Comparison of ENCODE assay signal across 25 mouse cellular contexts in genomic region chr3:123152911-123153310, GRCm38 (mm10).
"Had no signal": no experiment of that assay in that cellular context is flagged by ENCODE, and none has a peak within 500 bp of the region (broad histone marks: within the 10 kb centered on the region; RNA-seq: fewer than 3 reads in every experiment).

No protein-coding gene starts in this region.

- H3K27me3 ChIP-seq: heart, embryonic 13.5 days; heart, embryonic 15.5 days; hindbrain, embryonic 12.5 days; intestine, embryonic 15.5 days; limb, embryonic 13.5 days; limb, embryonic 15.5 days; liver, embryonic 12.5 days had no signal

- ATAC-seq: forebrain, embryonic 16.5 days; hindbrain, embryonic 16.5 days; inflammation-experienced regulatory T-cells, adult 6 months; intestine, embryonic 15.5 days; intestine, postnatal 0 days; liver, embryonic 12.5 days had no signal

- H3K27ac ChIP-seq: heart, embryonic 13.5 days; heart, embryonic 15.5 days; hindbrain, embryonic 10.5 days; hindbrain, embryonic 12.5 days; hindbrain, embryonic 14.5 days; intestine, embryonic 15.5 days; layer of hippocampus, adult 2 months; limb, embryonic 15.5 days; liver, embryonic 12.5 days; liver, embryonic 14.5 days had no signal

- H3K4me3 ChIP-seq: heart, embryonic 13.5 days; heart, embryonic 15.5 days; hindbrain, embryonic 10.5 days; hindbrain, embryonic 12.5 days; intestine, embryonic 15.5 days; layer of hippocampus, adult 2 months; limb, embryonic 13.5 days; limb, embryonic 15.5 days; liver, embryonic 12.5 days had no signal

- H3K4me2 ChIP-seq: heart, embryonic 11.5 days; heart, embryonic 13.5 days; heart, embryonic 15.5 days; hindbrain, embryonic 12.5 days; hindbrain, embryonic 14.5 days; intestine, embryonic 15.5 days; limb, embryonic 13.5 days; limb, embryonic 15.5 days; liver, embryonic 12.5 days had no signal

- H3K9me3 ChIP-seq: heart, embryonic 13.5 days; heart, embryonic 15.5 days; hindbrain, embryonic 10.5 days; hindbrain, embryonic 12.5 days; intestine, embryonic 15.5 days; limb, embryonic 13.5 days; limb, embryonic 15.5 days; liver, embryonic 12.5 days had no signal

- H3K9ac ChIP-seq: heart, embryonic 13.5 days; heart, embryonic 15.5 days; hindbrain, embryonic 12.5 days; hindbrain, embryonic 14.5 days; intestine, embryonic 15.5 days; limb, embryonic 13.5 days; limb, embryonic 15.5 days; liver, embryonic 12.5 days; liver, embryonic 14.5 days had no signal

- H3K36me3 ChIP-seq: heart, embryonic 13.5 days; heart, embryonic 15.5 days; hindbrain, embryonic 10.5 days; hindbrain, embryonic 12.5 days; intestine, embryonic 15.5 days; limb, embryonic 13.5 days; limb, embryonic 15.5 days; liver, embryonic 12.5 days had no signal

- DNase-seq: heart, postnatal 4 days; kidney, adult 18-20 months; kidney, adult 8-10 months; kidney, postnatal 10 days; kidney, postnatal 25 days; kidney, postnatal 4 days; layer of hippocampus, adult 9-11 months; layer of hippocampus, postnatal 36 days; left cerebral cortex, postnatal 4 days had no signal

- H3K4me1 ChIP-seq: hindbrain, embryonic 10.5 days; hindbrain, embryonic 12.5 days; intestine, embryonic 15.5 days; liver, embryonic 12.5 days had no signal
